Mouse (Mus musculus) lung, postnatal 10 days (tissue): Measurements from ENCODE around the gene Ankrd60.

ENCODE experiments used
- DNase-seq: peaks from one replicate; pipeline ENCODE4 v3.0.0; 2021

Gene Ankrd60

GRCm38 (mm10) chr2:173577669-173578557 is at the start of gene Ankrd60:
Ankrd60 (minus strand) TSS chr2:173578365.
- DNase-seq = peak; percentile 18

DNA sequence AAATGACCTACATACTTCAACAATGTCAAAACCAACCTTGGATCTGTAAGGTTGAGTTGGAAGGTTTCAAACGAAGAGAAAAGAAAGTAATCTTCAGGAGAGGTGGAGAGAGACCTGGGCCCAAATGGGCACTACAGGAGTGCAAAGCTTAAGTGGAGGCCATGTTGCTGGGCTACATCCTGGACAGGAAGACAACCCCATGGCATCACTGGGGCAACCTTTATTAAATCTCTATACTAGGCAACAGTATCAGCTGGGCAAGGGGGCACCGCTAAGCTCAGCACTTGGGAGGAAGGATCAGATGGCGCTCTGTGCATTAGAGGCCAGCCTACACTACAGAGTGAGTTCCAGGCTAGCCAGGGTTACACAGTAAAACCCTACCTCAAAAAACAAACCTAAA is 47.6 kb upstream of the Ankrd60 start:
- DNase-seq = no peak

DNA sequence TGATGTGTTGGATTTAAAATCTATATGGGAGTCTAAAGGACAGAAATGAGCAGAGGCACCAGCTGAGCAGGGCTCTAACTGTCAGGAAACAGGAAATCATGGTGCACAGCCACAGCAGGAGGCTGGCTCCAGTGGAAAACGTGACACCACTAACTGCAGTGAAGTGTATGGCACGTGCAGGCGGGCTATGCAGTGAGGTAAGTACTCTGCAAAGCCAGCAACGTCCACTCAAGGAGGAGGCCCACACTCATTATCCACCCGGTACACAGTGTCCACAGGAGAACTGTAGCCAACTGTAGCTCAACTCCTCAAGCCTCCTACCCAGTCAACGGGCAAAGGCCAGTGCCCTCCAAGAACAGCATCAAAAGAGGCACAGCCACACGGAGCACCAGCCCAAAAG is 46.5 kb upstream of the Ankrd60 start:
- DNase-seq = no peak

DNA sequence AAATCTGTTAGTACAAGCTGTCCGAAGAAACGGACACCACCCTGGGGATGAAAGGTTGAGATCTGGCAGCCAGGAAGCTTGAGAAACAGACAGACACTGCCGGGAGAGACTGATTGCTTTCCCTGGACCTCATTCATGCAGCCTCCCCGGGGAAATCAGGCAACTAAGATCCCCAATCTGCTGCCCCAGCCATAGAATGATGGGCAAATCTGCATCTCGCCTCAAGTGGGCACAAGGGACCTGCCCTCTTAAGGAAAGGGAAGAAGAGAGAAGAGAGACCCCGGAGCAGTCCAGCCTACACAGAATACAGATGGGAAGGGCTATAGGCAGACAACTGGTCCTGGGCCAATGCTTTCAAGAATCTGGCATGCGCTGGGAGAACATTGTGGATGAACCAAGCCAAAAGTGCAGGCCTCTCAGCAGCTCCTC is 44.0 kb upstream of the Ankrd60 start:
- DNase-seq = peak; percentile 33

DNA sequence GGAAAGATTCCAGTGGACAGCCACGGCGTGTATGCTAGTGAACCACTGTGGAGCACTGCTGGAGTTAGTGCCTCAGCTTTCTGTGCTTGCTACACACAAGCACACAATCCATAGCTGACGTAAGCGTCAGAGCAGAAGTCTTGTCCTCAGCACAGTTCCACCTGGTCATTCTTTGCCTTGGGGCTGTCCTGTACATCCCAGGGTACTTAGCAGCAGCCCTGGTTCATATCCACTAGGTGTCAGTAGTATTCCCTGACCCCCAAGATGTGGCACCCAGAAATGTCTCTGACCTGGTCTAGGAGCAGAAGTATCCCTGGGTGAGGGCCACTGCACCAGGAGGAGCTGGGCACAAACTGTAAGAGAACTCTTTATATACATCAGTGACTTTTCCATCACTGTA is 42.5 kb upstream of the Ankrd60 start:
- DNase-seq = no peak

GRCm38 (mm10) chr2:173619132-173619531 is 41.0 kb upstream of the Ankrd60 start:
- no peak for DNase-seq

DNA sequence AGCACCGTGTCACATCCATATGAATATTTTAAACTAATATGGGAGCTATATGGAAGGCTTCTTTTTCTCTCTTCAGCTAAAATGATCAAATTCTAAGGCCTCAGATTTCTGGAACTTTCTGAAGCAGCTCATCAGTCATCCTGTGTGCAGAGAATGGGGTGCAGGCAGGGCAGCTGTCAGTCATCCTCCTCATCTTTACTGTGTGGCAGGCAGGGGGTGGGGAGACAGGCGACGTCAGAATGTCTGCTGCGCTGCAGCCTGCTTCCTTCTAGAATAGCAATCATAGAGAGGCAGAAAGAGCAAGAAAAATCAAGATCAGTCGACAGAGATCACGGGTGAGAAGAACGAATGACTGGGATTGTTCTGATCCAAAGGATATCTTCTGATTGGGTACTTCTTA is 38.0 kb upstream of the Ankrd60 start:
- no peak for DNase-seq

DNA sequence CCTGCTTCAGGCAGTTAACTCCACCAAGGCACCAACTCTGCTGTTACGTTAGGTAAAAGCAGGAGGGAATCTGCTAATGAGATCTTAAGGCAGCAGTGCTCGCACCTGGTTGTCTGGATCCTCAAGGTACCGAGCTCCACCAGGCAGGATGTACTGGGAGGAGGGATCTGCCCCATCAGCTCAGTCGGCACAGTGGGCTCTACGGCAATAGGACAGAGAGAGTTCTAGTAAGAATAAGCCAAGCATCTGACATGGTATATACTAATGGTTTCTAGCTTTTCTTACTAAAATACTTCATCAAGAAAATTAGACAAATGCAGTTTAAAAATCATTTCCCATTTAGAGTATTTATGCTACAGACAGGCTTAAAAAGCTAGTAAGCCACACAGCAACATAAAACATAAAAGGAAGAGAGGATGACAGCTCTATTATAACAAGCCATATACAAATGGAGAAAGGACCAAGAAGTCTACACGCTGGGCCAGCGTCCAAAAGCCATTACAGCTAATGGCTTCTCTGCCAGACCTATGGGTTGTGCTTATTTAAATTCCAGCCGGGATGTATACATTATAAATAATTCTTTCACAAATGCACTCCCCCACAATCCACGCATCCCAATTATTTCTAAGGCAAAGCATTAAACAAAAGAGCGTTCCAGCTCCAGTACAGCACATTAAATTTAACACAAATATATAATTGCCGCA is 37.4 kb upstream of the Ankrd60 start:
- no peak for DNase-seq

DNA sequence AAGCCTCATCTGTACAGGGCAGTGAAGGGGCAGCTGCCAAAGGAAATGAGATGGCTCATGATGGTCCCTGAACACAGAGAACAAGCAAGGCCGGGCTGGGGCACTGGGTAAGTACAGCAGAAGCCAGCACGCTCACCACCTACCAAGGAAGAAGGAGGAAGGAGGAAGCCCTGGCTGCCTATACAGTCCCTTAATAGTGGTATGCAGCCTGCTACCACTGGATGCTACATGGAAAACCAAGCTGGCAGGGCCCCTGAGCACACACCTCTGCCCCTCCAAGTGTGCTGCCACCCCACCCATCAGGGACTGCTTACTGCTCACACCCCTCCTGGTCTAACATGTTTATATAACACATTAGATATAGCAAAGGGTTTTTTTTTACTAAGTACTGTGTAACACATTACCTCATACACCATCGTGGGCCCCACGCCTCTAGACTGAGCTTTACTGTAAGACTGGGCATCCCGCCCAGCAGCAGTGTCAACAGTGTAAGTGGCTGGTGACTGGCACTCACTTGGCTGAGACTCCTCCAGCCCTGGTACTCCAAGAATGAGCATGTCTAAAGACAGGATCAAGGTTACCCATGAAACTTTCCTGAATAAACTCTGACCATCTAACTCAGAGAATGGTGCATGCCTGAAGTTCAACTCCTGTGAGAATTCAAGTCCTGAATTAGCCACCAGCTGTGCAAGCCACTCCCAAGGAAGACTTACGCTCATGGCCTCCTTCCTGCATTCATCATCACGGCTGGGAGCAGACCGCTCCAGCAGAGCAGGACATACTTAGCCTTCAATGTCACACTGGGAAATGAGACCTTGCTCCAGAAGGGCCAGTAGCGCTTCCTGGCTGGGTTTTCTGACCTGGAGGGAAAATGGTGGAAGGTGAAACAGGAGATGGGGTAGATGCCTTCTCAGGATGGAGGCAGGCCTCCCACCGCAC is 30.1 kb upstream of the Ankrd60 start:
- peak; percentile 86 for DNase-seq

DNA sequence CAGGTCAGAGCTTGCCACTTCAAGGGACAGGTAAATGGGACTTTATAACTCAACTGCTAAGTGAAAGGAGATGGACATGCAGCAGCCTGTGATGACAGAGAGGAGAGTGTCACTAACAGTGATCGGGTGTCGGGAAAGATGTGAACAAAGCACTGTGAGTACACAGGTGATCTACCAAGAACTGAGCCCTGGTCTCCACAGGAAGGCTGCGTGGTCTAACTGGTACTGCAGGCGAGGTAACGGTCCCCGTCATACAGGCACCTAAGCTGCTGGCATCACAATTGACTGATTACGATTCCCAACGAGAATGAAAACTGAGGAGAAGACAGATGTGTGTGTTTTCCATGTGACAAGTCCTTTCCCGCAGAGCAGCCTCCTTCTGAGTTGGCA is 28.2 kb upstream of the Ankrd60 start:
- no peak for DNase-seq

- no peak for DNase-seq
Measured at GRCm38 (mm10) chr2:173605713-173606414, 27.7 kb upstream of the Ankrd60 start.

- DNase-seq = no peak
Measured at GRCm38 (mm10) chr2:173601861-173602260, 23.7 kb upstream of the Ankrd60 start.

DNA sequence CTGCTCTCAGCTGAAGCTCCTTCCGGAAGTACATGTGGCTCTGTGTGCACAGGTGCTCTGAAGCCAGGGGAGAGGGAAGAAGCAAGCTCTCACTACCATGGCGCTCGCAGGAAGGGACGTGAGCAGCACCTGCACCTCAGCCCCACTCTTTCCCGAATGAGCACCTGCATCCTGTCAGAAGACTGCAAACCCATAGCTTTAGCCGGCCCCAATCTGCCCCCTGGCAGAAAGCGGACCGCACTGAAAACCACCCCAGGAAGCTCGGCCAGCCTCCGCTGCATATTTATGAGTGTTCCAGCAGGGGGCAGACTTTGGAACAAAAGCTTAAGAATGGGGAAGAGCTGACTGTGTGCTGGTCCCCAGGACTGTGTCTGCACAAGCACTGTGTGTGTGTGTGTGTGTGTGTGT is 17.2 kb upstream of the Ankrd60 start:
- DNase-seq = peak; percentile 20

GRCm38 (mm10) chr2:173594313-173595063 is 16.3 kb upstream of the Ankrd60 start:
- no peak for DNase-seq

DNA sequence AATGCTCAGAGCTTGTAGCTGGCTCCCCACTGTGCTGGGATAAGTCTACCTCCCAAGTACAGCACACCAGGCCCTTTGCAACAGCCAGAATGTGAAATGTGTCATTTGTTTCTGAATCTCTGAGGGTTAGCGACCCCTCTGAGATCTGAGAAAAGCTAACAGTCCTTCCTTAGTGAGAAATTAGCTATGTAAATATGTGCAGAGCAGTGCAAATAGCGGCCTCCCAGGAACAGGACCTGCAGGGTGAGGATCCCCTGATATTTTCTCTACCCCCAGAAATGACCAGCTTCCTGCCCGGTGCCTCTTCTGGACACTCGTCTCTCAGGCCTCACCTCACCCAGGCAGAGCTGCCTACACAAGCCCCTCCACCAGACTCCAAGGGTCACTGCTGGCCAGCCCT is 15.7 kb upstream of the Ankrd60 start:
- DNase-seq = no peak

DNA sequence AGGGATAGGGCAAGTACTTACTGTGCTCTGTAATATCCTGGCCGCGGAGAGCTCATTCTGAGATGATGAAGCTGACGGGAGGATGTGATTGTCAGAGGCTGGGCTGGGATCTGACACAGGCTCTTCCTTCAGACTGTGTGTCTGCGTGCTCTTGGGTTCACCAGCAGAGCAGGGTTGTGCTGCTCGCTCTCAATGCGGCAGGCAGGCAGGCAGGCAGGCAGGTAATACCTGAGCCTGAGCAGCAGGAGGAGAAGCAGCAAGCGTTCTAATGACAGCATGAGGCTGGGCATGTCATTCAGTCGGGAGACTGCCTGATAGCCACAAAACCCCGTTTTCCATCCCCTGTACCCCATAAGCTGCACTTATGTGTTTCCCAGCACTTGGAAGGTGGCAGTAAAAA is 14.6 kb upstream of the Ankrd60 start:
- no peak for DNase-seq

GRCm38 (mm10) chr2:173587411-173587810 is 9.2 kb upstream of the Ankrd60 start:
- DNase-seq = no peak

DNA sequence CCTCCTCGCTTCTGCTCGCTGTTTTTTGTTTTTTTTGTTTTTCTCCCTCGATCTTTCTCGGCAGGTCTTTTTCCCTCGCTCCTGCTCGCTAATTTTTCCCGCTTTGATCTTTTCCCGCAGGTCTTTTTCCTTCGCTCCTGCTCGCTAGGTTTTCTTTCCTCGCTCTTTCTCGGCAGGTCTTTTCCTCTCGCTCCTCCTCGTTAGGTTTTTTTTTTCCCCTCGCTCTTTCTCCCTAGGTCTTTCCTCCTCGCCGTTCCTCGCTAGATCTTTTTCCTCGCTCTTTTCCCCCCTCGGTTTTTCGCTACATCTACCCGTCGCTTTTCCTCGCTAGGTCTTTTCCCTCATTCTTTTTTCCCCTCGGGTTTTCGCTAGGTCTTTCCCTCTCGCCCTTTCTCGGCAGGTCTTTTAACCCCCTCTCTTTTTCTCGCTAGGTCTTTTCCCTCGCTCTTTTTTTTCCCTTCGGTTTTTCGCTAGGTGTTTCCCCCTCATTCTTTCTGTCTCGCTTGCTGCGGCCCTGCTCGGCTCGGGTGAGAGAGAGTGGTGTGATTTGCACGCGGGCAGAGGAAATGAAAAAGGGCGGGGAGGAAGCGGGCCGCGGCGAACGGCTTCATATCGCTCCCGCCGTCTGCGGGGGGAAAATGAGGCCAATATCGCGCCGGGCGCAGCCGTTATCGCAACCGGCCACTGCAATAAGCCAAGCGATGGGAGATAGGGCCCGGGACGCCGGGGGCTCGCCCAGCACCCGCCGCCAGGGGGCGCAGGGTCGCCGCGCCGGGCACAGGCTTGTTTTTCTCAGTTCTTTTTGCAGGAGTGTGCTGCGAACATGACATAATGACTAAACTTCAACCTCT is 8.2 kb upstream of the Ankrd60 start:
- DNase-seq = peak; percentile 71

DNA sequence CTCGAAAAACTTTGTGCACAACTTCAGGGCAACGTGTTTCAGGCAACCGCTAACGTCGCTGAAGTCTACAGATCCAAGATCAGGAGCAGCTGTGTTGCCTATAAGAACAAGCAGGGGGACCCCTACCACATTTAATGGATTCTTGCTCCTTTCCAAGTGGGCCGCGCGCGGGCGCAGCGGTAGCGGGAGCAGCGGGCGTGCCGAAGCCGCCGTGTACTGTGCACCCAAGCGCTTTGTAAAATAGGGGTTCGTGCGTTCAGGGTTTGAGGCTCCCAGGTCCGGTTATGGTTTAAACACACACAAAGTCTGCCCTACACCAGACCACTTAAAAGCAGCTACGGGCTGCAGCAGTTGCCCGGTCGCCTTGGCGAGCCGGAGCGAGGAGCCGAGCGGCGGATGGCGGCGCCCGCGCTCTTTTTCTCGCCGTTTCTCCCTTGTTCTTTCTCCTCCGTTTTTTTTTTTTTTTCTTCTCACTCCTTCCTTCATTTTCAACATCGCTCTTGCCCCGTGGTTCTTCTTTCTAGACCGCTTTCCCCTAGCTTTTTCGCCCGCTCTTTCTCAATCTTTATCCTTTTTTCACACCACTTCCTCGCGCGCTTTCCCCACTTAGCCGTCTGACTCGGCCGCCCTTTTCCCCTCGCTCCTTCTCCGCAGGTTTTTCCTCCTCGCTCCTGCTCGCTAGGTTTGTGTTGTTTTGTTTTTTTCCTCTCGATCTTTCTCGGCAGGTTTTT is 7.4 kb upstream of the Ankrd60 start:
- DNase-seq = peak; percentile 16

DNA sequence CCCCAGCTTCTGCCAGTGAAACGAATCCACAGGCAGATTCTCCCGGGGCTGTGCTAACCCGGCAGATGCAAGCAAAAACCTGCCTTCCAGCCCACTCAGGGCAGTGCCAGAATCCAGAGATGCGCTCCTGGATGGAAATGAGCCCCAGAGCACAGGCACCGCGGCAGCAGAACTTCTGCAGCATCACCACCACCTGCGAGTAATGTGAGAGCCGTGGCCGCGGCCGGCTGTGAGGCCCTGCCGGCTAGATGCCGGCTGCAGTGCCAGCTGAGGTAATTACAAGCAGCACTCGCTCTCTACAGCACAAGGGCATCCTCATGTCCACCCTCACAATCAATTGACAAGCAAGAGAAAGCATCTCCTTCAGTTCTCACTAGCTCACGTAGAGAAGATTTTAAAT is 6.2 kb upstream of the Ankrd60 start:
- DNase-seq = no peak
